Mouse (Mus musculus) heart, postnatal 0 days (tissue): ENCODE measurements around the gene Swt1.

Source experiments
- CTCF ChIP-seq: IDR thresholded peaks from 2 replicates; pipeline ENCODE4 v1.5.1; 2016; ENCODE audit warnings: antibody characterized with exemption, control low read depth, low read depth
- EP300 ChIP-seq: IDR thresholded peaks from 2 replicates; pipeline ENCODE4 v1.6.1; 2016; ENCODE audit warnings: antibody characterized with exemption, low read depth

GRCm38 (mm10) chr1:151345863-151346195 lies 82.4 kb downstream of the Swt1 start:
- no peak for TF ChIP-seq CTCF
- no peak for TF ChIP-seq EP300
